Mouse (Mus musculus): Measurements from ENCODE around the gene Ldhd. TPM values are rescaled to one million over a fixed set of nuclear protein-coding genes. Genes with fewer than 3 reads are reported as not detected.

Ldhd gene
- total and polyA plus RNA-seq, 2 experiments from 2014 or later, result 1.5 to 2.7 TPM

DNA sequence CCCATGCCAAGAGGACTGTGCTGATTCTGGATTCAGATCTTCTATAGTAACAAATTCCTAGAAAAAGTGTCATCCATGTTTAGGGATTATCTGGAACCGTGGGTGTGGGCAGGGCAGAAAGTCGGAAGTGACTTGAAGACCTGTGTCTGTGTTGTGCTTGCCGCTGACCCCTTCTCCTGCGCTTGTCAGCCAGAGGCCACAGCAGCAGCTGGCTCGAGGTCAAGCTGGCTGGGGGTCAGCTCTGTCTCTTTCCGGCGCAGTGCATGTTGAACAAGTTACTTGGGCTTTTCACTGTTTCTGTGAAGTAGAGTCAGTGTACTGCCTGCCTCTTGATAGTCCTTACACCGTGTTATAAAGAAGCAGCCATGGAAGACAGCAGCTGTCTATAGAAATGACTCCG is 23.2 kb downstream of the Ldhd start:
- no peak overlapping the region for H3K27ac ChIP-seq (ENCODE audit: low read depth)
- H3K27me3 ChIP-seq (ENCODE audit: control insufficient read depth, insufficient read depth, low read length), result no peaks in the 10 kb centered on the region
- whole genome bisulfite sequencing, result 79% methylated on average over 9 of the region's 9 CpGs
- DNase-seq (ENCODE audit: low spot score) (no peak), ATAC-seq (ENCODE audit: insufficient read depth, low read depth) (no peak)
- no peak overlapping the region for H3K9ac ChIP-seq (replicated peaks; ENCODE audit: low read depth, low read length)
- 0 out of 2 replicates have a peak, but pooled peaks cover 3% of the 10 kb centered on the region for H3K4me1 ChIP-seq (ENCODE audit: control insufficient read depth, insufficient read depth)
- no peak for TF ChIP-seq CTCF (IDR thresholded peaks at IDR 0.05; ENCODE audit: low read depth)
- no peak for TF ChIP-seq EP300 (IDR thresholded peaks at IDR 0.05; ENCODE audit: low read depth)
- no peaks in the 10 kb centered on the region for H3K9me3 ChIP-seq (replicated peaks; ENCODE audit: control insufficient read depth, low read length)
- no peak overlapping the region for H3K4me2 ChIP-seq (ENCODE audit: low read depth, low read length)
- H3K4me3 ChIP-seq (ENCODE audit: low read depth, low read length), result no peak overlapping the region
- H3K36me3 ChIP-seq (replicated peaks; ENCODE audit: control insufficient read depth, insufficient read depth, low read length), result peaks cover 11% of the 10 kb centered on the region

DNA sequence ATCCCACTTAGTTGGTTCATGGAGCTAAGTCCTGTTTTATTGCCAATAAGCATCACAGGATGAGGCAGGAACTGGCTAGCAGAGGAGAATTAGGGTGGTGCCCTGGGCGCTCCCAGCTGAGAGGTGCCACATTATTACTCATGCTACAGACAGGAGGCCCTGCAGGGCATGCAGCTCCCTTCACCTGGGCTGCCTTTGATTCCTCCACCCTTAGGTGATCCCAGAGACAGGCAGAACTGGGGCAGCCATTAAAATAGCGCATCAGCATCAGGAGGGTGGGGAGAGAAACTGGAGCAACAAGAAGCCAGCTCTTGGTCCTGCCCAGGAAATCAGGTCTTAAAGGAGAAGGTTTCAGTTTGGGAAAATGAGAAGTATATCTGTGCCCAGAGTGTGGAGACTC is 25.2 kb downstream of the Ldhd start:
- no peak overlapping the region for H3K4me2 ChIP-seq (ENCODE audit: low read depth, low read length)
- TF ChIP-seq CTCF (IDR thresholded peaks at IDR 0.05; ENCODE audit: low read depth), result no peak
- TF ChIP-seq EP300 (IDR thresholded peaks at IDR 0.05; ENCODE audit: low read depth), result no peak
- H3K27me3 ChIP-seq (ENCODE audit: control insufficient read depth, insufficient read depth, low read length), result no peaks in the 10 kb centered on the region
- no peak overlapping the region for H3K9ac ChIP-seq (replicated peaks; ENCODE audit: low read depth, low read length)
- no peak for DNase-seq (ENCODE audit: low spot score)
- H3K27ac ChIP-seq (ENCODE audit: low read depth), result no peak overlapping the region
- 0 out of 2 replicates have a peak, but pooled peaks cover under 1% of the 10 kb centered on the region for H3K36me3 ChIP-seq (replicated peaks; ENCODE audit: control insufficient read depth, insufficient read depth, low read length)
- peaks cover 7% of the 10 kb centered on the region for H3K4me1 ChIP-seq (ENCODE audit: control insufficient read depth, insufficient read depth)
- WGBS, result 98% methylated on average over 2 of the region's 2 CpGs
- no peak for ATAC-seq (ENCODE audit: insufficient read depth, low read depth)
- H3K9me3 ChIP-seq (replicated peaks; ENCODE audit: control insufficient read depth, low read length), result no peaks in the 10 kb centered on the region
- H3K4me3 ChIP-seq (ENCODE audit: low read depth, low read length), result no peak overlapping the region

DNA sequence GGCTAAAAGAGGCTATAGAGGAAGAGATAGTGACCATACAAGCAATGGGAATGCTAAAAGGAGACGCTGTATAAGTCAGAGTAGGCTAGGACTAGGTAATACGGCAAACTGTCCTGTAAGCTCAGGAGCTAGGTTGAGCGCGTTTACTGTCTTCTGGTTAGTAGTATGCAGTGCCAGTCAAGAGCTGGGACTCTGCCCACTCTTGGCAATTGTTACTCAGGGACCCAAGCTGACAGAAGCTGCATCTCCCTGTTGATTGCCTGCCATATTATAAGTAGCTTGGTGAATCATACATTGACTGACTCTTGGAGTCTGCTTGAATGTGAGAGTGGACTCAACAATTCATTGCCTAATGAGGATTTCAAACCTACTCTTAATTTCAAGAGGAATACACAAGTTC is 28.1 kb downstream of the Ldhd start:
- Histone ChIP-seq H3K4me3 (ENCODE audit: low read depth, low read length) (no peak overlapping the region), H3K36me3 (replicated peaks; ENCODE audit: control insufficient read depth, insufficient read depth, low read length) (no peaks in the 10 kb centered on the region), H3K27ac (ENCODE audit: low read depth) (no peak overlapping the region), H3K9me3 (replicated peaks; ENCODE audit: control insufficient read depth, low read length) (no peaks in the 10 kb centered on the region), H3K4me2 (ENCODE audit: low read depth, low read length) (no peak overlapping the region), H3K27me3 (ENCODE audit: control insufficient read depth, insufficient read depth, low read length) (no peaks in the 10 kb centered on the region), H3K9ac (replicated peaks; ENCODE audit: low read depth, low read length) (no peak overlapping the region), H3K4me1 (ENCODE audit: control insufficient read depth, insufficient read depth) (peaks cover 26% of the 10 kb centered on the region)
- no peak for ATAC-seq (ENCODE audit: insufficient read depth, low read depth)
- no peak for DNase-seq (ENCODE audit: low spot score)
- 93% methylated on average over 4 of the region's 4 CpGs for WGBS
- TF ChIP-seq EP300 (IDR thresholded peaks at IDR 0.05; ENCODE audit: low read depth), result no peak
- no peak for TF ChIP-seq CTCF (IDR thresholded peaks at IDR 0.05; ENCODE audit: low read depth)

DNA sequence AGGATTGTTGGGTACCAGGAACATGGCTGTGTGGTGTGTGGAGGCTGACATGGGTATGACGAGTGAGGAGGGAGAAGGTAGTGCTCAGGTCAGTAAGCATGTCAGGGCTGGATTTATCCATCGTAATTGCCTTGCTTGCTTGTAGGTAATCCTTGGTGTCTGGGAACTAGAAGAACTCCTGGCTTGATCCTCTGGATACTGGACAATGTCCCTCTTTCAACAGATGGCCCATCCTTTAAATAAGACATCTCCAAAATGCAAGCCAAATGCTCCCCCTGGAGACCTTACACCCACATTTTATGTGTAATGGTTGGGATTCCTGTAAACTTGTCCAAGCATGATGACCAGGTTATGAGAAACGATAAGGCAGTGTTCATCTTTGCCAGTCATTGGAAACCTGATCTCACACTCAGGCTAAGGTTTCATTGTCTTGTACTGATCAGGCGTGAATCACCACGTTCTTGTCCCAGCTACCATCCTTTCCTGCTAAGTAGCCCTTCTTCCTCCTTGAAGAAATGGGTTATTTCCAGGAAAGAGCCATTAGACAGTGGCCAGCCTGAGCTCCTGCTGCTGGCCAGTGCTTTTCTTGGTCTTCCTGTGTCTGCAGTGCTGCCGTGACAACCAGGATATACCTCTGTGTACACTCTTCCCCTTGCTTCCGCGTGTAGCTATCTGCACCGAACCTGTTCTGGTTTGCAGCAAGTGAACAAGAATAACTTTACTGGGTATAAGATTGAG is 30.3 kb downstream of the Ldhd start:
- Histone ChIP-seq H3K9ac (replicated peaks; ENCODE audit: low read depth, low read length) (no peak overlapping the region), H3K4me2 (ENCODE audit: low read depth, low read length) (no peak overlapping the region), H3K36me3 (replicated peaks; ENCODE audit: control insufficient read depth, insufficient read depth, low read length) (no peaks in the 10 kb centered on the region), H3K4me1 (ENCODE audit: control insufficient read depth, insufficient read depth) (peaks cover 44% of the 10 kb centered on the region), H3K27me3 (ENCODE audit: control insufficient read depth, insufficient read depth, low read length) (no peaks in the 10 kb centered on the region), H3K9me3 (replicated peaks; ENCODE audit: control insufficient read depth, low read length) (no peaks in the 10 kb centered on the region), H3K4me3 (ENCODE audit: low read depth, low read length) (no peak overlapping the region), H3K27ac (ENCODE audit: low read depth) (no peak overlapping the region)
- ATAC-seq (ENCODE audit: insufficient read depth, low read depth), result no peak
- WGBS, result 58% methylated on average over 9 of the region's 9 CpGs
- TF ChIP-seq EP300 (IDR thresholded peaks at IDR 0.05; ENCODE audit: low read depth) (no peak), CTCF (IDR thresholded peaks at IDR 0.05; ENCODE audit: low read depth) (no peak)
- no peak for DNase-seq (ENCODE audit: low spot score)

DNA sequence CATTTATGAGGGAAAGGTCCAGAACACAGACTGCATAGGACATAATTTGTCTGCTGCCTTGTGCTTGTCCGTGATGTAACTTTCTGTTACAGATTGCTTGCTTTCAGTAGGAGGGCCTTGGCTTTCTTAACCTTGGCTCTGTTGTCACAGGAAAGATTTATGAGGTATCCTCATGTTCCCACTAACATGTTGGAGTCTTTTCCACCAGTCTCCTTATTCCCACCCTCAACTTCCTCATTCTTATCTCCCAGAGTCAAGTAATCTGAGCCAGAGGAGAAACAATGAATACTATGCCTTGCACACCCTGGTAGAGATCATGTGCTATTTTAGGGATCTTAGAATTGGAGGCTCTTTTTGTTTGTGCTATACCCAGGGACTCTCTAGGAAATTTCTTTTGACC is 32.9 kb downstream of the Ldhd start:
- Histone ChIP-seq H3K4me2 (ENCODE audit: low read depth, low read length) (peak overlapping the region; percentile 47; the same call in 1 of the 2 replicates), H3K9me3 (replicated peaks; ENCODE audit: control insufficient read depth, low read length) (no peaks in the 10 kb centered on the region), H3K36me3 (replicated peaks; ENCODE audit: control insufficient read depth, insufficient read depth, low read length) (no peaks in the 10 kb centered on the region), H3K4me3 (ENCODE audit: low read depth, low read length) (no peak overlapping the region), H3K27me3 (ENCODE audit: control insufficient read depth, insufficient read depth, low read length) (no peaks in the 10 kb centered on the region), H3K9ac (replicated peaks; ENCODE audit: low read depth, low read length) (no peak overlapping the region), H3K4me1 (ENCODE audit: control insufficient read depth, insufficient read depth) (peaks cover 70% of the 10 kb centered on the region), H3K27ac (ENCODE audit: low read depth) (peak overlapping the region; percentile 90)
- 0 out of 2 replicates have a peak, but pooled peaks have one; percentile 50 for TF ChIP-seq EP300 (IDR thresholded peaks at IDR 0.05; ENCODE audit: low read depth)
- TF ChIP-seq CTCF (IDR thresholded peaks at IDR 0.05; ENCODE audit: low read depth), result no peak
- ATAC-seq (ENCODE audit: insufficient read depth, low read depth) (peak; percentile 72), DNase-seq (ENCODE audit: low spot score) (peak; percentile 80)
- 22% methylated on average over 1 of the region's 1 CpGs for WGBS

Measured in heart, postnatal 0 days (tissue).